Mouse (Mus musculus): Measurements from ENCODE around the gene Tgm4.

- TF ChIP-seq POLR2A (IDR thresholded peaks at IDR 0.05; ENCODE audit: control insufficient read depth, low read depth, low read length) (no peak), CTCF (IDR thresholded peaks at IDR 0.05; ENCODE audit: control insufficient read depth, insufficient read depth, insufficient replicate concordance, low read depth, low read length) (no peak)
Observed at GRCm38 (mm10) chr9:123031496-123032246, 2.9 kb upstream of the Tgm4 start.

Measured in testis, adult 2 months (tissue).